Mouse (Mus musculus) liver, adult (tissue): Measurements from ENCODE around the gene Ptpn3.

Experiments used
- GATA4 ChIP-seq: IDR thresholded peaks from 2 replicates; pipeline ENCODE4 v1.6.1; 2014; ENCODE audit warnings: mild to moderate bottlenecking, low read length; ENCODE audit not compliant: insufficient replicate concordance

The Ptpn3 gene

DNA sequence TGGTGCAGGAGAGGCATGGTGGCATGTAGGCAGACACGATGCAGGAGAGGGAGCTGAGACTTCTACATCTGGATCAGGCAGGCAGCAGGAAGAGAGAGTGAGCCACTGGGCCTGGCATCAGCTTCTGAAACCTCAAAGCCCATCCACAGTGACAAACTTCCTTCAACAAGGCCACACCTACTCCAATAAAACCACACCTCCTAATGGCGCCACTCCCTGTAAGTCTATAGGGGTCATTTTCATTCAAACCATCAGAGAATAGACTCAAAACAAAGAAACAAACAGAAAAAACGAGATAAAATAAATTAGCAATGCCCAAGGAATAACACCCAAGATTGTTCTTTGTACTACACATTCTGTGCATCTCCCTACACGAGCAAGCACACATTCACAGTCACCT is 122.8 kb downstream of the Ptpn3 start:
- no peak for TF ChIP-seq GATA4

GRCm38 (mm10) chr4:57175329-57175728 is 126.3 kb downstream of the Ptpn3 start:
- no peak for TF ChIP-seq GATA4

GRCm38 (mm10) chr4:57172861-57173260 is 128.8 kb downstream of the Ptpn3 start:
- no peak for TF ChIP-seq GATA4

DNA sequence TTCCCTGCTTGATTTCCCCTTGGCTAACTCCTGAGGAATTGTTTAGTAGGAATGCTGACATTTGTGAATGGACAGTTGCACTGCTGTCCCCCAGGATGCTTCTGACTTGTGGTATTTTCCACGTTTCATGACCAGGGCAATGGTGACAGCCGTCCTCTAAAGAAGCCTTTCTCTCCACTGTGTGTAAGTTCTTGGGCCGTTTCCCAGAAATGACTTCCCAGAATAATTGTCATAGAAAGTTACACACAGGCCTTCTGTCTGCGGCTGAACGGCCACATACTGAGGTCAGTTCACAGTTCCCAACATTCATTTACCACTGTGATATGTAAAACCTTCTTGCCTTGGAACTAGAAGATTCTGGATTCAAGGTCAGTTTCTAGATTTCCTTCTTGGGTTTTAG is 129.8 kb downstream of the Ptpn3 start:
- no peak for TF ChIP-seq GATA4

DNA sequence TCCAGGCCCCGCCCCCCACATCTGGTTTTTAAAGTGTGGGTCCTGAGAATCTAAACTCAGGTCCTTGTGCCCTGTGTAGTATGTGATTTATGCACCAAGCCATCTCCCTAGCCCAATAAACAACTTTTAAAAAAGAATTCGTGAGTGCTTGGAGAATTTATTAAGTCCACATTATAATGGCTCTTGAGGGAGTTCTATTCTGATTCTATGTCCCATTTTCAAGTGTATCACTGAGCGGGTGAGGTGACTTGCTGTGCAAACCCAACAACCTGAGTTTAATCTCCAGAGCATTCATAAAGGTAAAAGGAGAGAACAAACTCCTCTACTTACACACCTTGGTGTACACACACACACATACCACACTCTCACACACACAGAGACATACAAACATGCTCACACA is 133.0 kb downstream of the Ptpn3 start:
- no peak for TF ChIP-seq GATA4

- TF ChIP-seq GATA4: no peak
Measured at GRCm38 (mm10) chr4:57168277-57168676, 133.4 kb downstream of the Ptpn3 start.

- TF ChIP-seq GATA4: no peak
Measured at GRCm38 (mm10) chr4:57166922-57167870, 134.4 kb downstream of the Ptpn3 start.

DNA sequence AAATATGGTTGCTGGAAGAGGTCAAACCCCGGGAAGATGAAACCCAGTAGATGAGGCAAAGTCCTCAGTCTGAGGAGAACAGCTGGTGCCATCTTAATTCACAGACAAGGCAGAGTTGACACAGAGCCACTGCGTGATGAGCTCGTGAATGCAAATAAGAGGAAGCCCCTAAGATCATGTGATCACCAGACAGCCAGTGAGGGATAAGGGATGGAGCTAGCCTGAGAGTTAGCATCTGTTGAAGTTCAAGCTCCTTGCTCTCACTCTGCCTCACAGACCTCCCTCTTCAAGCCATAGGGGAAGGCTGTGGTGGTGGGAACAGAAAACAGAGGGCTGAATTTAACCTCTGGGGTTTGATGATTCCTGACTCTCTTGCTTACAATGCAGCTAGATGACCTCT is 136.0 kb downstream of the Ptpn3 start:
- no peak for TF ChIP-seq GATA4

GRCm38 (mm10) chr4:57164578-57165210 is 136.9 kb downstream of the Ptpn3 start:
- no peak for TF ChIP-seq GATA4

DNA sequence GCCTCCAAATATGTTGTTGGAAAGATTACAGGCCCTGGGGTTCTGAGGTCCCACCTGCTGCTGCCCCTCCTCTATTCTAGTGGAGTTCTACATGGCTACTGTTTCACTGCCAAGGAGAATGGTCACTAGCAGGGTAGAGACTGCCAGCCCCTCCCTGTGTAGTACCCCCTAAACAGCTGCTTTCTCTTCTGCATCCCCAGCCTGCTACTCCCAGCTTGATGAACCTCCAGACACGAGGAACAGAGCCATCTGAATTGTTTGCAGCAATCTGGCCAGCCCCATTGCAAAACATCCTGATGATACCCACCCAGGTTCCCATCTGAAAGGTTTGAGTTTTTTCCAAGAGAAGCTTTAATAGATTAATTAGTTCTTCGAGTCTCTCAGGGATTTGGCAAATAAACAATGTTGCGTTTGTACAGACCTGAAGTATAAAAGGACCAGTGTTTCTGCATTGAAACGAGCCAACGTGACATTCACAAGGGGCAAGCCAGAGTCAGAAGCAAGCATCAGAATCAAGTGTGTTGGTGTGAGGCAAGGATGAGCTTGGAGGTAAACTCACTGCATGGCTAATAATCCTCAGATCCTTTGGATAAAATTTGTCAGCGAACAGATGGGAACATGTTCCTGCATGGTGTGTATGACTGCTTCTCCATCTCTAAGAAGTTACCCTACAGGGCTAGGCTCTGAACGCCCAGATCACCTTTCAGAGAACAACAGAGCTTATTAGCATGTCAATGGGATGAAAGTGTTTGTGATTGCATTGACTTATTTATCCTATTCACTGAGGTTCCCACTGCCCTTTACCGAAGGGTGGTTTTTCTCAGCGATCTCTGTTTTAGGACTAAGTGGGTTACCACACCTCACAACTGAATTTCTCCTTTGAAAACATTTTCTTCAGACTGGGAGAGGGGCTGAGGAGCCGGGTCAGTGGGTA is 138.6 kb downstream of the Ptpn3 start:
- TF ChIP-seq GATA4: no peak

GRCm38 (mm10) chr4:57160571-57160970 is 141.1 kb downstream of the Ptpn3 start:
- no peak for TF ChIP-seq GATA4

- TF ChIP-seq GATA4: no peak
Measured at GRCm38 (mm10) chr4:57156549-57157169, 145.0 kb downstream of the Ptpn3 start.

DNA sequence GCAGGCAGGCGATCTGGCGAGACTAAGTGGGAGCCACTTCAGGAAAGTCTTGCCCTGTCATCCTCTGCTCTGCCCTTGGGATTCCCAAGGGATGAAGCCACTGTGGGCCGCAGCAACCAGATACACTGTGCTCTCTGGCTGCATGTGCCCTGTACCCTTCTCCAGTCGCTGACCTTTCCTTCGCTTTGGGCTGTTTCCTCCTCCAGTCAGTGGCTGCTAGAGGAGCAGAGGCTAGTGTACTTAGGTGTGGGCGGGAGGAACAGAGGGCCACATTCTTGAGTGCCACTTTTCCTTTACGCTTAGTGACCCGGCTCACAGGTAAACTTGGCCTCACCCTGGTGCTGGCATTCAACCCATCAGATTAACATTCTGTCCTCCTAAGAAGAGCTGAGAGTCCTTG is 147.8 kb downstream of the Ptpn3 start:
- TF ChIP-seq GATA4: no peak

DNA sequence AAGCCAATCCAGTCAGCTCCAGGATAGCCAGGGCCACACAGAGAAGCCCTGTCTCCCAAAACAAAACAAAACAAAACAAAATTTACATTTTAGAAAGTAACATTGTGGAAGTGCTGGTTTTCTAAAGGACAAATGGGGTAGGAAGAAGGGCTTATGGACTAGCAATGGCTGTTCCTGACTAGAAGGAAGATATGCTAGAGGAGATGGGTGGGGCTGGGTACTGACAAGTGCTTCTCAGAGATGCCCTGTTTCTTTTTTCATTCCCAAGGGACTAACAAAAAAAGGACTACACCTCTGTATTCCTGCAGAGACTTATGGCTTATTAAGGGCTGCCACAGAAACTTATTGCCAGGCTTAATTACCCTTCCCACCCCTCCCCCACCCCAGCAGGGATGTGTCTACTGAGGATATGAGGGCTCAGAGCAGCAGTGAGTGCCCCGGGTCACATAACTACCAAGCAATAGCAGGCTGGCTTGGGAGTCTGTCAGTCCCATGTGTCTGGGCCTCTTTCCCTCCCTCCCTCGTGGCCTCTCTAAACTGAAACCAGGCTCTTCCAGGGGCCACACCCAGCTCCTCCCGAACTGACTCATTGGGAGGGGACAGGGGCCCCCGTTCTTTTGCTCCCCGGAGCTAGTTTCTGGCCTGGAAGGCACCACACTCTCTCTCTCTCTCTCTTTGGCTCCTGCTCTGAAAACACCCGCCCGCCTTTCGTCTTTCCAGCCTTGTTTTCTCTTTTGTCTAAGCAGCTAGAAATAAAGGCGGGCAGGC is 148.4 kb downstream of the Ptpn3 start:
- no peak for TF ChIP-seq GATA4
